Mouse (Mus musculus) intestine, embryonic 14.5 days (tissue): ENCODE data around the gene Tent4a. TPM values are rescaled to one million over a fixed set of nuclear protein-coding genes. Genes with fewer than 3 reads are reported as not detected.
A peak's percentile ranks its signal among the peaks of the same experiment; 100 is the strongest.

Experiments
- ATAC-seq: fragments of 200-750 bp; cut with Nextera tagmentation; replicated peaks from 2 replicates; pipeline ENCODE4 v1.8.0; 2017; ENCODE audit warnings: low read depth, moderate number of reproducible peaks, moderate TSS enrichment, moderate library complexity; ENCODE audit not compliant: low FRiP score, low TSS enrichment
- DNase-seq: peaks from one replicate; pipeline ENCODE4 v3.0.0-alpha.2; 2018; ENCODE audit warnings: low spot score
- H3K27ac ChIP-seq: fragments of 300-500 bp; sonication (generic); 2 replicates; pipeline ENCODE4 v1.5.1; 2014; ENCODE audit warnings: low read depth, mild to moderate bottlenecking, control low read depth
- H3K27me3 ChIP-seq: fragments of 300-500 bp; sonication (generic); replicated peaks from 2 replicates; pipeline ENCODE4 v1.6.1; 2014; ENCODE audit warnings: low read length, control low read depth; ENCODE audit not compliant: control insufficient read depth, insufficient read depth
- H3K36me3 ChIP-seq: fragments of 300-500 bp; sonication (generic); 2 replicates; pipeline ENCODE4 v1.6.1; 2014; ENCODE audit warnings: low read length, control low read depth; ENCODE audit not compliant: control insufficient read depth, insufficient read depth
- H3K4me1 ChIP-seq: fragments of 300-500 bp; sonication (generic); replicated peaks from 2 replicates; pipeline ENCODE4 v1.6.1; 2014; ENCODE audit warnings: low read length, control low read depth, mixed read lengths; ENCODE audit not compliant: control insufficient read depth, insufficient read depth
- H3K4me2 ChIP-seq: fragments of 300-500 bp; sonication (generic); 2 replicates; pipeline ENCODE4 v1.6.1; 2014; ENCODE audit warnings: low read length
- H3K4me3 ChIP-seq: fragments of 300-500 bp; sonication (generic); 2 replicates; pipeline ENCODE4 v1.5.1; 2014; ENCODE audit warnings: low read depth, low read length, control low read depth, mixed read lengths
- H3K9ac ChIP-seq: fragments of 300-500 bp; sonication (generic); 2 replicates; pipeline ENCODE4 v1.6.1; 2014; ENCODE audit warnings: mild to moderate bottlenecking, low read length
- H3K9me3 ChIP-seq: fragments of 300-500 bp; sonication (generic); 2 replicates; pipeline ENCODE4 v1.6.1; 2016; ENCODE audit warnings: low read length, control low read depth; ENCODE audit not compliant: control insufficient read depth
- WGBS: fragments of 180-500 bp; shearing (Covaris S2); extraction: QIAGEN DNeasy Blood & Tissue Kit; methylation state at CpG from one replicate; pipeline ENCODE4 v1.1.7; 2014; 5-methylcytosine and 5-hydroxymethylcytosine counted together
- polyA plus RNA-seq: library from polyadenylated mRNA; unstranded; fragments of >200 nt; fragmentation: Nextera tagmentation; extraction: Ambion mirVana; gene quantifications from 2 replicates; pipeline ENCODE4 v1.2.1, GENCODE M21; 2014

Gene Tent4a
- polyA plus RNA-seq, 1 experiment from 2014 or later, result 6.8 TPM

- DNase-seq, result no peak
- ATAC-seq, result no peak
- Histone ChIP-seq H3K9ac (no peak overlapping the region), H3K27ac (no peak overlapping the region), H3K27me3 (no peaks in the 10 kb centered on the region), H3K36me3 (no peaks in the 10 kb centered on the region), H3K4me1 (peaks cover 36% of the 10 kb centered on the region), H3K9me3 (no peaks in the 10 kb centered on the region), H3K4me3 (no peak overlapping the region), H3K4me2 (no peak overlapping the region)
- WGBS, result 80% methylated on average over 1 of the region's 1 CpGs
Observed at GRCm38 (mm10) chr13:69522161-69522791, 12.1 kb downstream of the Tent4a start.

DNA sequence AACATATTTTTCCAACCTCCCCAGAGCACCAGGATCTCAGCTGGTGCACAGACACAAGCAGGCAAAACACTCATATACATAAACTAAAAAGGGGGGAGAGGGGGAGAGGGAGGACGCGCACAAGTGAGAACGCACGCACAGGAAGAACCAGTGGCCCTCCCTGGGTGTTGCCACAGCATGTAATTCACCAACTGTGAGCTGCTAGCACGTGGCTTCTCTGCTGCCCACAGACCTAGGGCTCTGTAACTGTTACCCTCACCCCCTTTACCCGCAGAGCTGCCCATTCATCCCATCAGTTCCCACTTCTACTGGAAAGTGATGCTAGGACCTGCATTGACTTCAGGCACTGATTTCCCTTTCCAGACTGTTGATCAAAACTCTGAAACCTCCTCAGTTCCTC is 15.3 kb downstream of the Tent4a start:
- Histone ChIP-seq H3K4me1 (peaks cover 18% of the 10 kb centered on the region), H3K4me2 (no peak overlapping the region), H3K4me3 (no peak overlapping the region), H3K27ac (no peak overlapping the region), H3K27me3 (no peaks in the 10 kb centered on the region), H3K9ac (no peak overlapping the region), H3K36me3 (peaks cover 9% of the 10 kb centered on the region; the same call in 1 of the 2 replicates), H3K9me3 (no peaks in the 10 kb centered on the region)
- no peak for ATAC-seq
- WGBS, result 83% methylated on average over 6 of the region's 6 CpGs
- DNase-seq, result no peak

GRCm38 (mm10) chr13:69517445-69517844 is 17.0 kb downstream of the Tent4a start:
- Histone ChIP-seq H3K4me2 (no peak overlapping the region), H3K9me3 (no peaks in the 10 kb centered on the region), H3K27me3 (no peaks in the 10 kb centered on the region), H3K36me3 (peaks cover 15% of the 10 kb centered on the region), H3K9ac (no peak overlapping the region), H3K27ac (no peak overlapping the region), H3K4me3 (no peak overlapping the region), H3K4me1 (peaks cover 6% of the 10 kb centered on the region)
- no peak for DNase-seq
- WGBS, result 71% methylated on average over 6 of the region's 6 CpGs
- ATAC-seq, result no peak; the same call in 1 of the 2 replicates

- no peak for ATAC-seq
- Histone ChIP-seq H3K4me1 (peaks cover 6% of the 10 kb centered on the region), H3K27ac (no peak overlapping the region), H3K9ac (no peak overlapping the region), H3K27me3 (no peaks in the 10 kb centered on the region), H3K9me3 (no peaks in the 10 kb centered on the region), H3K4me2 (no peak overlapping the region), H3K4me3 (no peak overlapping the region), H3K36me3 (peaks cover 34% of the 10 kb centered on the region)
- no peak for DNase-seq
- 68% methylated on average over 3 of the region's 3 CpGs for WGBS
Observed at GRCm38 (mm10) chr13:69515091-69515490, 19.3 kb downstream of the Tent4a start.

DNA sequence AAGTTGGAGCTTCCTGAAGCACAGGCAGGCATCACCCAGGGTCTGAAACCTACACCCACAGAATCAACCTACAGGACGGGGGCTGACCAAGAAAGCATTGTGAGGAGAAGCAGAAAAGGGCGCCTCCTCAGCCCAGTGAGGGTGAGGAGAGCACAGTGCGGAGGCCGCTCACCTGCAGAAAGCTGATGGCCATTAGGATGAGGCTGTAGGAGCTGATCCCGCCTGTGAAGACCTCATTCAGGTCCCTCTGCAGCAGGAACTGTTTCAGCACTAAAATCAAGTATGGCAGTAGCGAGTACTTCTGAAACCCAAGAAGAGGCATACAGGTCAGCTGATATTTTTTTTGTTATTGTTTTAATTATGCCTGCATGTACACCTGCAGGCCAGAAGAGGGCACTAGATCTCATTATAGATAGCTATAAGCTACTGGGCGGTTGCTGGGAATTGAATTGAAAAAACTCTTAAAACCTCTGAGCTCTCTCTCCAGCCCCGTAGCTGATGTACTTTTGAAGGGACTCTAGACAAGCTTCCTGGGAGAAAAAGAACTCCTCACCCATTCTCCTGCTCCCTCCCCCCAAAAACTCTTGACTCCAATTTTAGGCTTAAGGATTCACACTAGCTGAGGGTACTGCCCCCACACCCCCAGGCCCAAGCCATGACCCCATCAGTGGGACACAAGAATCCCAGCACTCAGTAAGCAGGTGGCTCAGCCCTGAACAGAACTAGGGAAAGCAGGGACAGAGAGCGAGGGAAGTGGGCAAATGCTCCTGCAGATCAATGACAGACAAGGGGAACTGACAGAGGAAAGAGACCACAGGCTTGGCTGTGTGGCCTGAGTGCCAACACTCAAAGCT is 24.8 kb downstream of the Tent4a start:
- WGBS, result 61% methylated on average over 9 of the region's 9 CpGs
- H3K4me2 ChIP-seq, result no peak overlapping the region
- no peak overlapping the region for H3K9ac ChIP-seq
- ATAC-seq (peak; percentile 81), DNase-seq (no peak)
- no peaks in the 10 kb centered on the region for H3K27me3 ChIP-seq
- H3K4me1 ChIP-seq, result no peaks in the 10 kb centered on the region
- H3K27ac ChIP-seq, result no peak overlapping the region
- no peaks in the 10 kb centered on the region for H3K9me3 ChIP-seq
- no peak overlapping the region for H3K4me3 ChIP-seq
- H3K36me3 ChIP-seq, result peaks cover 74% of the 10 kb centered on the region

DNA sequence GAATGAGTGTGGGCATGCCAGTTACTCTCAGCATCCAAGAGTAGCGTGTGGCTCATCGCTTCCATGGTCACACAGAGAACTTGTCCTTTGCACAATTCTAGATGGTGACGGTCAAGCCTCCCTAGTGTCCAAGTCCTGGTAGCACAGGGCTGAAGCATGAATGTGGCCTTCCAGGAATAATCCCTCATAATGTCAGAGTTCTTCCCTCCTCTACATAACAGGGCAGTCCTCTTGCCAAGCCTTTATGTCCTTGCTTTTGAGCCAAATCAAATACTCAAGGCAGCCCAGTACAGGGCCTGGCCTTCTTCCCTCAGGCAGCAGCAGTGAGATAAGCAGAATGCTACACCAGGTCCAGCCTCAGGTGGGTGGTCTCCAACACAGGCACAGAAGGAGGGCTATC is 26.8 kb downstream of the Tent4a start:
- 92% methylated on average over 3 of the region's 3 CpGs for WGBS
- Histone ChIP-seq H3K9me3 (no peaks in the 10 kb centered on the region), H3K9ac (no peak overlapping the region), H3K27ac (no peak overlapping the region), H3K36me3 (peaks cover 89% of the 10 kb centered on the region), H3K27me3 (no peaks in the 10 kb centered on the region), H3K4me1 (no peaks in the 10 kb centered on the region), H3K4me2 (no peak overlapping the region), H3K4me3 (no peak overlapping the region)
- ATAC-seq (no peak), DNase-seq (no peak)

GRCm38 (mm10) chr13:69506341-69507086 is 27.9 kb downstream of the Tent4a start:
- no peaks in the 10 kb centered on the region for H3K4me1 ChIP-seq
- H3K4me3 ChIP-seq, result no peak overlapping the region
- peaks cover 89% of the 10 kb centered on the region for H3K36me3 ChIP-seq
- ATAC-seq (no peak), DNase-seq (no peak)
- H3K27ac ChIP-seq, result no peak overlapping the region
- H3K4me2 ChIP-seq, result no peak overlapping the region
- WGBS, result 90% methylated on average over 12 of the region's 12 CpGs
- H3K9ac ChIP-seq, result no peak overlapping the region
- H3K9me3 ChIP-seq, result no peaks in the 10 kb centered on the region
- no peaks in the 10 kb centered on the region for H3K27me3 ChIP-seq

GRCm38 (mm10) chr13:69502863-69503262 is 31.6 kb downstream of the Tent4a start:
- Histone ChIP-seq H3K9me3 (no peaks in the 10 kb centered on the region), H3K36me3 (peaks cover 99% of the 10 kb centered on the region), H3K4me3 (no peak overlapping the region), H3K9ac (no peak overlapping the region), H3K27me3 (no peaks in the 10 kb centered on the region), H3K4me1 (no peaks in the 10 kb centered on the region), H3K27ac (no peak overlapping the region), H3K4me2 (no peak overlapping the region)
- 77% methylated on average over 5 of the region's 5 CpGs for WGBS
- ATAC-seq, result peak; percentile 59
- DNase-seq, result no peak
